Mouse (Mus musculus) heart, embryonic 13.5 days (tissue): ENCODE data around the gene Dyrk4. TPM values are rescaled to one million over a fixed set of nuclear protein-coding genes. Genes with fewer than 3 reads are reported as not detected.

ENCODE experiments used
- polyA plus RNA-seq: library from polyadenylated mRNA; unstranded; fragments of >200 nt; fragmentation: Nextera tagmentation; extraction: Ambion mirVana; gene quantifications from 2 replicates; pipeline ENCODE4 v1.2.1, GENCODE M21; 2015

Gene Dyrk4
- polyA plus RNA-seq, 1 experiment from 2014 or later, result not detected

Other genes with a start within 250 kb of the Dyrk4 start
- gene Kcna6, start 181.2 kb downstream of the Dyrk4 start, polyA plus RNA-seq, result 0.61 and 1.4 TPM in 2 replicates
- gene Ndufa9, start 72.7 kb downstream of the Dyrk4 start, polyA plus RNA-seq, result 329 and 372 TPM in 2 replicates
- gene Akap3, start 68.7 kb downstream of the Dyrk4 start, polyA plus RNA-seq, result 0.05 TPM in 1 of 2 replicates, not detected in the other
- gene Rad51ap1, start 17.7 kb upstream of the Dyrk4 start, polyA plus RNA-seq, result 28.0 and 34.4 TPM in 2 replicates
- gene D6Wsu163e, start 18.1 kb upstream of the Dyrk4 start, polyA plus RNA-seq, result 12.5 and 13.7 TPM in 2 replicates
- 0.17 TPM in 1 of 2 replicates, not detected in the other for gene Fgf6, start 93.7 kb upstream of the Dyrk4 start, polyA plus RNA-seq
- 0.23 and 0.31 TPM in 2 replicates for gene Fgf23, start 151.1 kb upstream of the Dyrk4 start, polyA plus RNA-seq
- 7.6 and 8.1 TPM in 2 replicates for gene Tigar, start 187.7 kb upstream of the Dyrk4 start, polyA plus RNA-seq
- gene Ccnd2, start 230.4 kb upstream of the Dyrk4 start, polyA plus RNA-seq, result 583 and 638 TPM in 2 replicates